ENCODE assay signal across 9 mouse cellular contexts in genomic region chr16:33744622-33745419, GRCm38 (mm10). TPM values are rescaled to one million over a fixed set of nuclear protein-coding genes. Genes with fewer than 3 reads are reported as not detected.
DNase-seq lines count a peak whose midpoint lies in the region; ATAC-seq and TF ChIP-seq lines count a peak whose summit lies in the region.
"Had no signal": no experiment of that assay in that cellular context is flagged by ENCODE, and none has a peak within 500 bp of the region (broad histone marks: within the 10 kb centered on the region; RNA-seq: fewer than 3 reads in every experiment).

No protein-coding gene starts in this region.

- WGBS in intestine, embryonic 15.5 days, result 54% methylated on average over 7 of the region's 7 CpGs
- 61% methylated on average over 7 of the region's 7 CpGs for WGBS in midbrain, embryonic 15.5 days

- peak; percentile 36 for DNase-seq in left cerebral cortex, adult 11 months (ENCODE audit: low spot score)
- DNase-seq in left cerebral cortex, adult 8-10 months (ENCODE audit: low spot score in 2 of 2), result no peak
- DNase-seq in cerebellum, adult 18-20 months, result peak; percentile 66 to 69
- no peak for DNase-seq in urinary bladder, adult 18-20 months (ENCODE audit: low spot score in 2 of 2)
- DNase-seq in T-cell, adult 2 months (ENCODE audit: low spot score), result no peak

- no peak overlapping the region for H3K4me2 ChIP-seq in intestine, embryonic 15.5 days (replicated peaks)
- H3K4me2 ChIP-seq in midbrain, embryonic 15.5 days, result no peak overlapping the region
- H3K4me2 ChIP-seq: embryonic facial prominence, embryonic 13.5 days had no signal

- no peak overlapping the region for H3K27ac ChIP-seq in intestine, embryonic 15.5 days
- H3K27ac ChIP-seq in midbrain, embryonic 15.5 days, result no peak overlapping the region
- H3K27ac ChIP-seq: embryonic facial prominence, embryonic 13.5 days had no signal

- ATAC-seq in intestine, embryonic 15.5 days, result peak; percentile 59
- peak; percentile 79 for ATAC-seq in midbrain, embryonic 15.5 days (replicated peaks)

- H3K4me3 ChIP-seq in E14TG2a.4 (replicated peaks; ENCODE audit: low read length), result no peak overlapping the region
- no peak overlapping the region for H3K4me3 ChIP-seq in intestine, embryonic 15.5 days (replicated peaks)
- H3K4me3 ChIP-seq in midbrain, embryonic 15.5 days, result no peak overlapping the region
- H3K4me3 ChIP-seq: embryonic facial prominence, embryonic 13.5 days had no signal

- TF ChIP-seq CTCF in E14TG2a.4 (conservative IDR thresholded peaks at IDR 0.05; ENCODE audit: low read length), result peak; percentile 50

- peaks cover 5% of the 10 kb centered on the region; the same call in 1 of the 2 replicates for H3K27me3 ChIP-seq in E14TG2a.4 (ENCODE audit: insufficient read depth, low read length)
- H3K27me3 ChIP-seq in intestine, embryonic 15.5 days (replicated peaks), result no peaks in the 10 kb centered on the region
- H3K27me3 ChIP-seq in midbrain, embryonic 15.5 days (replicated peaks), result no peaks in the 10 kb centered on the region
- H3K27me3 ChIP-seq: embryonic facial prominence, embryonic 13.5 days had no signal

- H3K9ac ChIP-seq in intestine, embryonic 15.5 days, result no peak overlapping the region
- no peak overlapping the region for H3K9ac ChIP-seq in midbrain, embryonic 15.5 days
- H3K9ac ChIP-seq: embryonic facial prominence, embryonic 13.5 days had no signal

- no peaks in the 10 kb centered on the region for H3K36me3 ChIP-seq in E14TG2a.4 (ENCODE audit: insufficient read depth, low read length)
- no peaks in the 10 kb centered on the region for H3K36me3 ChIP-seq in intestine, embryonic 15.5 days
- H3K36me3 ChIP-seq in midbrain, embryonic 15.5 days (replicated peaks), result no peaks in the 10 kb centered on the region

- no peaks in the 10 kb centered on the region for H3K9me3 ChIP-seq in E14TG2a.4 (ENCODE audit: low read length)
- H3K9me3 ChIP-seq in intestine, embryonic 15.5 days, result no peaks in the 10 kb centered on the region
- no peaks in the 10 kb centered on the region for H3K9me3 ChIP-seq in midbrain, embryonic 15.5 days
- H3K9me3 ChIP-seq: embryonic facial prominence, embryonic 13.5 days had no signal

- peaks cover 35% of the 10 kb centered on the region for H3K4me1 ChIP-seq in E14TG2a.4 (replicated peaks; ENCODE audit: low read depth, low read length)
- peaks cover 5% of the 10 kb centered on the region; the same call in 1 of the 2 replicates for H3K4me1 ChIP-seq in intestine, embryonic 15.5 days (replicated peaks)
- peaks cover 15% of the 10 kb centered on the region for H3K4me1 ChIP-seq in midbrain, embryonic 15.5 days

RNA-seq across cellular contexts. Expression of gene Muc13, which starts 49.0 kb away (rescaled TPM):
- total RNA-seq in left cerebral cortex, adult 8-10 months (2022), result under 1 TPM in 1 of 4 experiments, not detected in 3; 0.11 TPM
- 209 and 261 TPM in 2 replicates for polyA plus RNA-seq in intestine, embryonic 15.5 days (2015; fragmentation: Nextera tagmentation; extraction: Ambion mirVana)
- polyA plus RNA-seq in midbrain, embryonic 15.5 days (2015; fragmentation: Nextera tagmentation; extraction: Ambion mirVana), result 0.08 TPM in 1 of 2 replicates, not detected in the other

Comparison
In these comparisons a context has a peak if more than half of its experiments do, and no peak if none do; other contexts are left out.
1. DNase-seq: peak in left cerebral cortex, adult 11 months (single experiment) and cerebellum, adult 18-20 months (2 of 2); none in left cerebral cortex, adult 8-10 months (0 of 2), urinary bladder, adult 18-20 months (0 of 2) and T-cell, adult 2 months (single experiment).
2. RNA of gene Muc13, which starts 49.0 kb away (polyA plus RNA-seq): 209 to 261 TPM in intestine, embryonic 15.5 days; 0.08 TPM in midbrain, embryonic 15.5 days; every median in the first group is over 100 times any median in the second.